Mouse (Mus musculus) macrophage (primary cell): ENCODE measurements around the gene Cyb561. TPM values are rescaled to one million over a fixed set of nuclear protein-coding genes. Genes with fewer than 3 reads are reported as not detected.

Experiments
- H3K27ac ChIP-seq: fragments of 350-480 bp; formaldehyde crosslinking; 2 replicates; pipeline ENCODE4 v1.9.0; 2021
- H3K36me3 ChIP-seq: fragments of 350-480 bp; formaldehyde crosslinking; 2 replicates; pipeline ENCODE4 v1.9.0; 2021; ENCODE audit errors: inconsistent target
- H3K4me3 ChIP-seq: fragments of 350-480 bp; formaldehyde crosslinking; 2 replicates; pipeline ENCODE4 v1.9.0; 2021; ENCODE audit errors: inconsistent target
- H3K79me2 ChIP-seq: fragments of 350-480 bp; formaldehyde crosslinking; 2 replicates; pipeline ENCODE4 v1.9.0; 2021; ENCODE audit errors: inconsistent target
- whole genome bisulfite sequencing: methylation state at CpG from one replicate; pipeline ENCODE4 v1.1.7; 2026; ENCODE audit warnings: inconsistent platforms; ENCODE audit not compliant: missing documents; 5-methylcytosine and 5-hydroxymethylcytosine counted together
- polyA plus RNA-seq: library from polyadenylated mRNA; stranded (reverse); fragments of 250-400 nt; gene quantifications from 3 replicates; pipeline ENCODE4 v1.2.4, GENCODE M21; 2018; ENCODE audit warnings: inconsistent platforms

Gene Cyb561
- polyA plus RNA-seq, 1 experiment from 2014 or later = not detected

DNA sequence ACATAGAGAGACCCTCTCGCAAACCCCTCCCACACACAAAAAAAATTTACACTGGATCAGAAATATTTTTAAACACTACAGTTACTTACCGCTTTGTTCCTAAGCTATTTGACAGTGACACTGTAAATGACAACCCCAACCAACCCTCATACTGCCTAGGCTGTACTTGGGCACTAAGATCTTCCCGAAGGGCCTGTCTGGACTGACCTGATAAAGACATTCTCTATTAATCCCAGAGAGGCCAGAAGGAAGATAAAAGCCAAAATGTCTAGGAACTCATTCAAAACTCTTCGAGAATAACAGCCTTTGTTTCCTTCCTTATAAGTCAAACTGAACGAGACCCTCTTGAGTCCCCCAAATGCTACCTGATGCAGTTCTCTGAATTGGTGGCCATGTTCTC lies 31.9 kb downstream of the Cyb561 start:
- 98% methylated on average over 5 of the region's 5 CpGs for WGBS
- Histone ChIP-seq H3K79me2 (no peaks in the 10 kb centered on the region), H3K36me3 (peaks cover 7% of the 10 kb centered on the region; the same call in 1 of the 2 replicates), H3K27ac (no peak overlapping the region), H3K4me3 (no peak overlapping the region)

DNA sequence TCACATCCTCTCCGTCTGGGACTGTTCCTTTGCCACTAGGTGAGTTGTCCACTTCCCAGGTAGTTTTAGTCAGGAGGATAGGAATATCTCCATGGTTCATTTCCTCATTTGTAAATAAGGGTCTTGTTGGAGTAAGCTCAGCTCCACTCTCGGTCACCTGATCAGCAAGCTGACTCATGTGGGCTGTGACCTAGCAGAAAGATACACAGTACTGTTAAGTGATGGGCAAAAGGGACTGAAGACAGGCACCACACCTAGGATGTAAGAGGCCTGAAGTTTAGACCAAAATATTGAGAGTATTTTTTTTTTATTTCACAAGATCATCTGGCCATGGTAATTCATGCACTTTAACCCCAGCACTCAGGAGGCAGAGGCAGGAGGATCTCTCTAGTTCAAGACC lies 32.3 kb downstream of the Cyb561 start:
- 84% methylated on average over 2 of the region's 2 CpGs for WGBS
- H3K36me3 ChIP-seq = peaks cover 7% of the 10 kb centered on the region; the same call in 1 of the 2 replicates
- no peak overlapping the region for H3K4me3 ChIP-seq
- H3K79me2 ChIP-seq = no peaks in the 10 kb centered on the region
- no peak overlapping the region for H3K27ac ChIP-seq

- H3K79me2 ChIP-seq = no peaks in the 10 kb centered on the region
- no peak overlapping the region for H3K27ac ChIP-seq
- no peak overlapping the region for H3K4me3 ChIP-seq
- peaks cover 7% of the 10 kb centered on the region; the same call in 1 of the 2 replicates for H3K36me3 ChIP-seq
- 83% methylated on average over 3 of the region's 3 CpGs for WGBS
Observed at GRCm38 (mm10) chr11:105920098-105920785, 32.9 kb downstream of the Cyb561 start.

- H3K79me2 ChIP-seq = no peaks in the 10 kb centered on the region
- 100% methylated on average over 5 of the region's 5 CpGs for WGBS
- no peak overlapping the region for H3K27ac ChIP-seq
- H3K36me3 ChIP-seq = peaks cover 20% of the 10 kb centered on the region; the same call in 1 of the 2 replicates
- no peak overlapping the region for H3K4me3 ChIP-seq
Observed at GRCm38 (mm10) chr11:105913580-105913979, 39.6 kb downstream of the Cyb561 start.

GRCm38 (mm10) chr11:105911592-105912375 lies 41.4 kb downstream of the Cyb561 start:
- Histone ChIP-seq H3K36me3 (peaks cover 20% of the 10 kb centered on the region; the same call in 1 of the 2 replicates), H3K4me3 (no peak overlapping the region), H3K27ac (no peak overlapping the region), H3K79me2 (no peaks in the 10 kb centered on the region)
- WGBS = 29% methylated on average over 4 of the region's 4 CpGs

- Histone ChIP-seq H3K4me3 (no peak overlapping the region), H3K36me3 (peaks cover 20% of the 10 kb centered on the region; the same call in 1 of the 2 replicates), H3K27ac (no peak overlapping the region), H3K79me2 (no peaks in the 10 kb centered on the region)
Observed at GRCm38 (mm10) chr11:105911149-105911548, 42.0 kb downstream of the Cyb561 start.

DNA sequence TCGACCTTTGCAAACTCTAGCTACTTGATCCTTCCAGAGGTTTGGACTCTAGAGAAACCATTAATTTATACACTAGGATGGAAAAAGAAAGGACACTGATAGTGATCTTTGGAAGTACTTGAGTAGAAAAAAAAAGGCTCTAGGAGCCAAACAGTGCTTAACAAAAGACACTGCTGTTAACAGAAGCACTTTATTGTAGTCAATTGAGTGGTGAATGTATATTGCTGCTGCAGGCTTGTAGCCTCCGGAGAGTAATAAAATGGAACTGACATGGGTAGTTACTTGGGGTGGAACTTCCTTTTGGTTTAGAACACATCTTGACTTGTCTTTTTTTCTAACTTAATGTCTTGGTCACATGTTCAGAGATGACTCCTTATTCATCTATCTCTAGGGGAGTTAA lies 43.5 kb downstream of the Cyb561 start:
- 69% methylated on average over 2 of the region's 2 CpGs for WGBS
- Histone ChIP-seq H3K4me3 (no peak overlapping the region), H3K36me3 (peaks cover 18% of the 10 kb centered on the region; the same call in 1 of the 2 replicates), H3K79me2 (no peaks in the 10 kb centered on the region), H3K27ac (no peak overlapping the region)

DNA sequence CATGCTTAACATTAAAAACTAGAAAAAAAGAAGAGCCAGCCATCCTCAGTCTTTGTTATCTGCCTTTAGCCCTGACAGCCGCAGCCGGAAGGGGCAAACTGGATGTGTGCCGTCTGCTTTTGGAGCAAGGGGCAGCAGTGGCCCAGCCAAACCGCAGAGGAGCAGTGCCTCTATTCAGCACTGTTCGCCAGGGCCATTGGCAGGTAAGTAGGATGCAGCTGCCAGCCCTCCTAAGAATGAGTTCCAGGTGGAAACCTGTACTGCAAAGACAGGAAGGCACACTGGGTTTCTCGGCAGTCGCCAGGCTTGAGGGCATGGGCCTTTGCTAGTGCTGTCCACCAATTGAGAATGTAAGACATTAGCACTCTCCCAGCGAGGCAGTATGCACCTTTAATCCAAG lies 44.2 kb downstream of the Cyb561 start:
- 93% methylated on average over 8 of the region's 8 CpGs for WGBS
- Histone ChIP-seq H3K27ac (no peak overlapping the region), H3K4me3 (no peak overlapping the region), H3K79me2 (no peaks in the 10 kb centered on the region), H3K36me3 (peaks cover 12% of the 10 kb centered on the region; the same call in 1 of the 2 replicates)

DNA sequence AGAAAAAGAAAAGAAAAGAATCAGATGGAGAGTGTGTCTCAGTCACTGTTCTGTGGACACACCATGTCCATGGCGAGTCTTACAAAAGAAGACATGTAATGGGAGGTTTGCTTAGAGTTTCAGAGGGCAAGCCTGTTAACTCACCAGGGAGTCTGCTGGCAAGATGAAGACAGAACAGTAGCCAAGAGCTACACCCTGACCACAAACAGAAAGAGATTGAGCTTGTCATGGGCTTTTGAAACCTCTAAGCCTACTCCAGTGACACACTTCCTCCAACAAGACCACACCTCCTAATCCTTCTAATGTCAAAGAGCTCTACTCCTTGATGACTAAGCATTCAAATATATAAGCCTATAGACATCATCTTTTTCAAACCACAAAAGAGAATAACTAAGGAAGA lies 45.8 kb downstream of the Cyb561 start:
- no peak overlapping the region for H3K4me3 ChIP-seq
- no peaks in the 10 kb centered on the region for H3K36me3 ChIP-seq
- no peak overlapping the region for H3K27ac ChIP-seq
- 85% methylated on average over 1 of the region's 1 CpGs for WGBS
- H3K79me2 ChIP-seq = no peaks in the 10 kb centered on the region

DNA sequence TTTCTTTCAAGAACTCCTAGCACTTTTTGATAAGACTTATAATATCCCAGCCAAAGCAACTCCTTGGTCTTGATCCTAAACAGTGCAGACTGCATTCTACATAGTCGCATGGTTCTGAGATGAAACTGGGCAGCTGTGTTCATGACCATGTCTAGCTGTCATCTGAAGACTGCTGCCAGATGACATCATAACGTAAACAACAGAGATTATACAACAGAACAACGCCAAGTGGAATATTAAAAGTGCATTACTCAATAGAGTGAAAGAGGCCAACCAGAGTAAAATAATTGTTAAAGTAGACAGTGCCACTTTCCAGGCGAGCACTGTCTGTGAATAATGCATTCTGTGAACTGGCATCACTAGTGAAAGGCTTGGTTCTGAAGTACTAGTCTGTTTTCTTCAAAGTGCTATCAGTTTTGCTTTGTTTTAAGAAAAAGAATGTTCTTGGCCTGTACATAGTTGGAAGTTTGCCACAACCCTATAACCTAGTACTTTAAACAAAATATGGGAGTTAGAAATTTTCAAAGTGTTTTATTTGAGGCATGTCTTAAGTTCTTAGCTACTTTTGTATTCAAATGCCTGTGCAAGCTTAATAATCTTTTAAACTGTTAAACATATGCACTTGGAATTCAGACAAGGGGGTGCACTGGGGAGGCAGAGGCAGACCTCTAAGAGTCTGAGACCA lies 47.5 kb downstream of the Cyb561 start:
- 88% methylated on average over 4 of the region's 4 CpGs for WGBS
- no peaks in the 10 kb centered on the region for H3K36me3 ChIP-seq

DNA sequence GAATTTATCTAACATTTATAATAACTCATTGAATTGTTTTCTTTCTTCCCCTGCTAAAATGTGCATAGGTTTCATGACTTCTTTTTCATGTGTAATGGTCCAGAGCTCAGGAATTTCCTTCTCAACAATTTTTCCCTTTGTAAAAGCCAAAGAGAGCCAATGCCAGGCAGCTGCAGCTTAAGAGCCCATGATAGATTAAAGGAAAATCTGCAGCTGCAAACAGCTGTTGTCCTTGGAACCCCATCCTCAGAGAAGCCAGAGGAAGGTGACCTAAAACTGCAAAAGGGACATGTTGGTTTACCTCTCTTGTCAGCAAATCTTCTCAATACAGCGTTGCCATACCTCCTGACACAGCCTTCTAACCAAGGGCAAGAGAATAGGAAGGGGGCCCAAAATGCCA lies 50.2 kb downstream of the Cyb561 start:
- Histone ChIP-seq H3K27ac (no peak overlapping the region), H3K36me3 (no peaks in the 10 kb centered on the region), H3K79me2 (no peaks in the 10 kb centered on the region), H3K4me3 (no peak overlapping the region)
- 100% methylated on average over 1 of the region's 1 CpGs for WGBS

More for the DNA sequence above, 47.5 kb downstream of the Cyb561 start:
- H3K79me2 ChIP-seq = no peaks in the 10 kb centered on the region
- H3K27ac ChIP-seq = no peak overlapping the region
- H3K4me3 ChIP-seq = no peak overlapping the region

GRCm38 (mm10) chr11:105901501-105901900 lies 51.6 kb downstream of the Cyb561 start:
- WGBS = 16% methylated on average over 2 of the region's 2 CpGs
- H3K27ac ChIP-seq = peak overlapping the region; percentile 77
- H3K79me2 ChIP-seq = no peaks in the 10 kb centered on the region
- peak overlapping the region; percentile 22 for H3K4me3 ChIP-seq
- H3K36me3 ChIP-seq = no peaks in the 10 kb centered on the region; the same call in 1 of the 2 replicates

- no peaks in the 10 kb centered on the region; the same call in 1 of the 2 replicates for H3K36me3 ChIP-seq
- 55% methylated on average over 1 of the region's 1 CpGs for WGBS
Observed at GRCm38 (mm10) chr11:105899151-105899550, 54.0 kb downstream of the Cyb561 start.

GRCm38 (mm10) chr11:105887281-105887680 lies 65.9 kb downstream of the Cyb561 start:
- H3K79me2 ChIP-seq = no peaks in the 10 kb centered on the region
- no peaks in the 10 kb centered on the region for H3K36me3 ChIP-seq
- no peak overlapping the region for H3K27ac ChIP-seq
- 86% methylated on average over 1 of the region's 1 CpGs for WGBS
- no peak overlapping the region for H3K4me3 ChIP-seq

More at GRCm38 (mm10) chr11:105899151-105899550, 54.0 kb downstream of the Cyb561 start:
- Histone ChIP-seq H3K27ac (no peak overlapping the region), H3K4me3 (no peak overlapping the region), H3K79me2 (no peaks in the 10 kb centered on the region)
